Mouse (Mus musculus) Muller cell, postnatal 12 days (primary cell): ENCODE data around the gene Zfp444.
"Not testable (repeated sequence)": the region's sequence is repeated elsewhere in the genome, so short reads cannot be mapped to it uniquely, and the experiment has no call there.

Experiments
- DNase-seq: peaks from one replicate; pipeline ENCODE4 v3.0.0-alpha.2; 2015; ENCODE audit errors: inconsistent ontology term

Zfp444 gene

GRCm38 (mm10) chr7:6213144-6213543, 41.1 kb downstream of the Zfp444 start:
- no peak for DNase-seq

- not testable (repeated sequence) for DNase-seq
These were observed 42.7 kb downstream of the Zfp444 start for GRCm38 (mm10) chr7:6214691-6215090.

DNA sequence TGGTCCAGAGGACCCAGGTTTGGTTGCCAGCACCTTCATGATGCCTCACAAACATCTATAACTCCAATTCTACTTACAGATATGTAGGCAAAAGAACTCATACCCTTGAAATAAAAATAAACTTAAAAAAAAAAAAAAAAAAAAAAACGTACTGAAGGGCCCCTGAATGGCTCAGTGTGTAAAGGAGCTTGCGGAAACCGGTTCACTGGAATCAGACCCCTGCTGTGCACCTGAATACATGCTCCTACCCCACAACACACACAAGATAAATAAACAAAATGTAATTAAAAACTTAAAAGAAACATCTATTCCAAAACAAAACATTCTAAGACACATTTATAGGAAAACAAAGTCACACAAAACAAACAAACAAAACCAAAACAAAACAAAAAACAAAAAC, 48.1 kb downstream of the Zfp444 start:
- DNase-seq: no peak

DNA sequence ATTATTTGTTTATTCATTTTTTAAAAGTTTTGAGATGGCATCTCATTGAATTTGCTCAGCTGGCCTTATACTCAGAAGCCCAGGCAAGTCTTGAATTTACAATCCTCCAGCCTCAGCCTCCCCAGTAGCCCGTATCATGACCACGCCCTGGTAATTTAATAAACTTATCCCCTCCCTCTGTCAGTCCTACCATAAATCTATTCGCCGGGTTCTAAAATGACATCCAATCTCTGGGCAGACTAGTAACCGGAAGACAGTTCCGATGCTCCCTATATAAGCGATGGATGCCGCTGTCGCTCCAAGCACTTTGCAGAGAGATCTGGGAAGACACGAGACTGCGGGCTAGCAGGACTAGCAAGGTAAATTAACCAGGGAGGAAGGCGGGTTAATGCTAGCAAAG, 50.0 kb downstream of the Zfp444 start, which contains the start of gene Zscan5b:
Zscan5b (plus strand) TSS at position 301 of the 400 bp plus-strand sequence.
- DNase-seq: no peak

GRCm38 (mm10) chr7:6228491-6228890, 56.5 kb downstream of the Zfp444 start:
- DNase-seq: peak; percentile 6

- DNase-seq: no peak
These were observed 67.8 kb downstream of the Zfp444 start for GRCm38 (mm10) chr7:6239787-6240186.

DNA sequence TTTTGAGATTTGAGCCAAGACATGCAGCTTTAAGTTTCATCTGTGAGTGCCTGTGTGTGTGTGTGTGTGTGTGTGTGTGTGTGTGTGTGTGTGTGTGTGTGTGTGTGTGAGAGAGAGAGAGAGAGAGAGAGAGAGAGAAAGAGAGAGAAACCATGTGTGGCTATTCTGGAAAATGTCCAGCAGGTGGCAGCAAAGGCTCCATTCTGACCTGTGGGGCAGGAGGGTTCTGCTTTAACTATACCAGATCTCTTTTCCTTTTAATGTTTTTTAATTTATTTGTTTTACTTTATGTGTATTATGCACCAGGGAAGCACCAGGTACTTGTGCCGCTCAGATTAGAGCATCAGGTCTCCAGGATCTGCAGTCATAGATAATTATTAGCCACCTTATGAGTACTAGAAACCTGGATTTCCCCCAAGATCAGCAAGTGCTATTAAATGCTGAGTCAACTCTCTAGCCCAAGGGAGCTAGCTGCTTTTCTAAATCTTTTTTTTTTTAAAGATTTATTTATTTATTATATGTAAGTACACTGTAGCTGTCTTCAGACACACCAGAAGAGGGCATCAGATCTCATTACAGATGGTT, 68.9 kb downstream of the Zfp444 start:
- DNase-seq: peak; percentile 6
